Mouse (Mus musculus) liver, embryonic 12.5 days (tissue): Measurements from ENCODE around the gene Ptk7. TPM values are rescaled to one million over a fixed set of nuclear protein-coding genes. Genes with fewer than 3 reads are reported as not detected.

ENCODE experiments used
- ATAC-seq: fragments of 200-750 bp; cut with Nextera tagmentation; 2 replicates; pipeline ENCODE4 v1.8.0; 2017; ENCODE audit warnings: moderate number of reproducible peaks, mild to moderate bottlenecking, moderate library complexity
- H3K27ac ChIP-seq: fragments of 300-500 bp; sonication (generic); 2 replicates; pipeline ENCODE4 v1.5.1; 2016; ENCODE audit warnings: mild to moderate bottlenecking
- H3K27me3 ChIP-seq: fragments of 300-500 bp; sonication (generic); replicated peaks from 2 replicates; pipeline ENCODE4 v1.6.1; 2016; ENCODE audit warnings: mild to moderate bottlenecking, moderate library complexity
- H3K36me3 ChIP-seq: fragments of 300-500 bp; sonication (generic); 2 replicates; pipeline ENCODE4 v1.6.1; 2016; ENCODE audit warnings: mild to moderate bottlenecking, moderate library complexity
- H3K4me1 ChIP-seq: fragments of 300-500 bp; sonication (generic); 2 replicates; pipeline ENCODE4 v1.6.1; 2016
- H3K4me2 ChIP-seq: fragments of 300-500 bp; sonication (generic); 2 replicates; pipeline ENCODE4 v1.6.1; 2016; ENCODE audit warnings: mild to moderate bottlenecking, moderate library complexity
- H3K4me3 ChIP-seq: fragments of 300-500 bp; sonication (generic); 2 replicates; pipeline ENCODE4 v1.5.1; 2016; ENCODE audit warnings: mild to moderate bottlenecking, moderate library complexity
- H3K9ac ChIP-seq: fragments of 300-500 bp; sonication (generic); 2 replicates; pipeline ENCODE4 v1.6.1; 2016; ENCODE audit warnings: mild to moderate bottlenecking, moderate library complexity
- H3K9me3 ChIP-seq: fragments of 300-500 bp; sonication (generic); replicated peaks from 2 replicates; pipeline ENCODE4 v1.6.1; 2016; ENCODE audit warnings: mild to moderate bottlenecking, moderate library complexity
- WGBS: fragments of 180-500 bp; shearing (Covaris S2); methylation state at CpG from one replicate; pipeline ENCODE4 v1.1.7; 2016; ENCODE audit not compliant: insufficient replicate concordance; 5-methylcytosine and 5-hydroxymethylcytosine counted together
- polyA plus RNA-seq: library from polyadenylated mRNA; unstranded; fragments of >200 nt; fragmentation: Nextera tagmentation; extraction: Ambion mirVana; gene quantifications from 2 replicates; pipeline ENCODE4 v1.2.1, GENCODE M21; 2016

The Ptk7 gene
- polyA plus RNA-seq, 1 experiment from 2014 or later = 17.7 TPM

- Histone ChIP-seq H3K27me3 (peaks cover 4% of the 10 kb centered on the region; the same call in 1 of the 2 replicates), H3K4me2 (peak overlapping the region; percentile 95), H3K4me1 (peaks cover 52% of the 10 kb centered on the region), H3K9me3 (no peaks in the 10 kb centered on the region), H3K4me3 (peak overlapping the region; percentile 95), H3K27ac (peak overlapping the region; percentile 64; the same call in 1 of the 2 replicates), H3K36me3 (peaks cover 40% of the 10 kb centered on the region), H3K9ac (peak overlapping the region; percentile 32; the same call in 1 of the 2 replicates)
- no peak for ATAC-seq
- WGBS = 64% methylated on average over 11 of the region's 11 CpGs
These were observed 75.8 kb downstream of the Ptk7 start for GRCm38 (mm10) chr17:46553469-46553868.

GRCm38 (mm10) chr17:46552841-46553423, 76.4 kb downstream of the Ptk7 start:
- ATAC-seq = peak; percentile 22; the same call in 1 of the 2 replicates
- H3K4me3 ChIP-seq = peak overlapping the region; percentile 95
- H3K9ac ChIP-seq = peak overlapping the region; percentile 32; the same call in 1 of the 2 replicates
- no peaks in the 10 kb centered on the region for H3K9me3 ChIP-seq
- peak overlapping the region; percentile 95 for H3K4me2 ChIP-seq
- H3K27me3 ChIP-seq = peaks cover 8% of the 10 kb centered on the region
- H3K4me1 ChIP-seq = peaks cover 56% of the 10 kb centered on the region
- WGBS = 27% methylated on average over 24 of the region's 24 CpGs
- H3K36me3 ChIP-seq = peaks cover 46% of the 10 kb centered on the region
- peak overlapping the region; percentile 64 for H3K27ac ChIP-seq

GRCm38 (mm10) chr17:46552151-46552550, 77.2 kb downstream of the Ptk7 start:
- Histone ChIP-seq H3K4me3 (no peak overlapping the region), H3K4me1 (peaks cover 55% of the 10 kb centered on the region), H3K27me3 (peaks cover 16% of the 10 kb centered on the region), H3K27ac (no peak overlapping the region), H3K9ac (no peak overlapping the region), H3K9me3 (no peaks in the 10 kb centered on the region), H3K4me2 (no peak overlapping the region), H3K36me3 (peaks cover 49% of the 10 kb centered on the region)
- 81% methylated on average over 7 of the region's 7 CpGs for whole genome bisulfite sequencing
- no peak for ATAC-seq

GRCm38 (mm10) chr17:46551369-46551768, 77.9 kb downstream of the Ptk7 start:
- Histone ChIP-seq H3K36me3 (peaks cover 49% of the 10 kb centered on the region), H3K4me3 (no peak overlapping the region), H3K4me1 (peaks cover 54% of the 10 kb centered on the region), H3K27ac (no peak overlapping the region), H3K4me2 (no peak overlapping the region), H3K27me3 (peaks cover 24% of the 10 kb centered on the region), H3K9me3 (no peaks in the 10 kb centered on the region), H3K9ac (no peak overlapping the region)
- WGBS = 79% methylated on average over 6 of the region's 6 CpGs
- ATAC-seq = no peak

- peaks cover 49% of the 10 kb centered on the region for H3K36me3 ChIP-seq
- no peaks in the 10 kb centered on the region for H3K9me3 ChIP-seq
- WGBS = 85% methylated on average over 7 of the region's 7 CpGs
- ATAC-seq = no peak
- no peak overlapping the region for H3K4me3 ChIP-seq
- H3K27me3 ChIP-seq = peaks cover 28% of the 10 kb centered on the region
- no peak overlapping the region for H3K9ac ChIP-seq
- no peak overlapping the region for H3K4me2 ChIP-seq
- peaks cover 57% of the 10 kb centered on the region for H3K4me1 ChIP-seq
- no peak overlapping the region for H3K27ac ChIP-seq
These were observed 78.4 kb downstream of the Ptk7 start for GRCm38 (mm10) chr17:46550904-46551303.

GRCm38 (mm10) chr17:46549642-46550041, 79.7 kb downstream of the Ptk7 start:
- H3K4me3 ChIP-seq = no peak overlapping the region
- H3K9me3 ChIP-seq = no peaks in the 10 kb centered on the region
- H3K9ac ChIP-seq = no peak overlapping the region
- no peak overlapping the region for H3K27ac ChIP-seq
- H3K4me2 ChIP-seq = no peak overlapping the region
- 86% methylated on average over 9 of the region's 9 CpGs for WGBS
- H3K36me3 ChIP-seq = peaks cover 49% of the 10 kb centered on the region
- ATAC-seq = no peak
- H3K4me1 ChIP-seq = peaks cover 51% of the 10 kb centered on the region
- peaks cover 41% of the 10 kb centered on the region for H3K27me3 ChIP-seq

GRCm38 (mm10) chr17:46549193-46549592, 80.1 kb downstream of the Ptk7 start:
- Histone ChIP-seq H3K4me3 (no peak overlapping the region), H3K36me3 (peaks cover 49% of the 10 kb centered on the region), H3K4me2 (no peak overlapping the region), H3K9me3 (no peaks in the 10 kb centered on the region), H3K27me3 (peaks cover 46% of the 10 kb centered on the region), H3K9ac (no peak overlapping the region), H3K4me1 (peaks cover 47% of the 10 kb centered on the region), H3K27ac (no peak overlapping the region)
- WGBS = 47% methylated on average over 8 of the region's 8 CpGs
- no peak for ATAC-seq

GRCm38 (mm10) chr17:46548741-46549140, 80.6 kb downstream of the Ptk7 start:
- Histone ChIP-seq H3K9me3 (no peaks in the 10 kb centered on the region), H3K9ac (no peak overlapping the region), H3K4me2 (no peak overlapping the region), H3K4me1 (peaks cover 42% of the 10 kb centered on the region), H3K27ac (no peak overlapping the region), H3K36me3 (peaks cover 49% of the 10 kb centered on the region), H3K4me3 (no peak overlapping the region), H3K27me3 (peaks cover 50% of the 10 kb centered on the region)
- WGBS = 83% methylated on average over 11 of the region's 11 CpGs
- no peak for ATAC-seq

- H3K4me2 ChIP-seq = no peak overlapping the region
- H3K4me3 ChIP-seq = no peak overlapping the region
- H3K27ac ChIP-seq = no peak overlapping the region
- H3K27me3 ChIP-seq = peaks cover 57% of the 10 kb centered on the region
- peaks cover 34% of the 10 kb centered on the region for H3K4me1 ChIP-seq
- H3K9me3 ChIP-seq = no peaks in the 10 kb centered on the region
- 57% methylated on average over 3 of the region's 3 CpGs for WGBS
- H3K36me3 ChIP-seq = peaks cover 49% of the 10 kb centered on the region
- no peak overlapping the region for H3K9ac ChIP-seq
- no peak for ATAC-seq
These were observed 81.4 kb downstream of the Ptk7 start for GRCm38 (mm10) chr17:46547923-46548322.

- Histone ChIP-seq H3K4me3 (no peak overlapping the region), H3K4me1 (peaks cover 26% of the 10 kb centered on the region), H3K27me3 (peaks cover 59% of the 10 kb centered on the region), H3K9ac (no peak overlapping the region), H3K36me3 (peaks cover 43% of the 10 kb centered on the region), H3K4me2 (no peak overlapping the region), H3K9me3 (no peaks in the 10 kb centered on the region), H3K27ac (no peak overlapping the region)
- 26% methylated on average over 8 of the region's 8 CpGs for WGBS
- no peak for ATAC-seq
These were observed 82.3 kb downstream of the Ptk7 start for GRCm38 (mm10) chr17:46546995-46547394.

- no peak overlapping the region for H3K9ac ChIP-seq
These were observed 82.7 kb downstream of the Ptk7 start for GRCm38 (mm10) chr17:46546591-46546990.

GRCm38 (mm10) chr17:46545813-46546564, 83.3 kb downstream of the Ptk7 start, which contains the start of gene Cul9:
Cul9 (minus strand) TSS chr17:46546388.
- Histone ChIP-seq H3K27me3 (peaks cover 69% of the 10 kb centered on the region), H3K27ac (no peak within 1 kb of the TSS), H3K4me2 (peak within 1 kb of the TSS; percentile 69), H3K36me3 (peaks cover 33% of the 10 kb centered on the region), H3K9me3 (no peaks in the 10 kb centered on the region), H3K4me3 (peak within 1 kb of the TSS; percentile 46), H3K9ac (peak within 1 kb of the TSS; percentile 25; the same call in 1 of the 2 replicates), H3K4me1 (peaks cover 26% of the 10 kb centered on the region)
- 0 out of 2 replicates have a peak, but pooled peaks have one; percentile 23 for ATAC-seq
- WGBS = 7% methylated on average over 46 of the region's 49 CpGs

More at GRCm38 (mm10) chr17:46546591-46546990, 82.7 kb downstream of the Ptk7 start:
- no peak overlapping the region for H3K27ac ChIP-seq
- WGBS = 24% methylated on average over 7 of the region's 7 CpGs
- no peaks in the 10 kb centered on the region for H3K9me3 ChIP-seq
- peaks cover 63% of the 10 kb centered on the region for H3K27me3 ChIP-seq
- ATAC-seq = no peak
- H3K4me1 ChIP-seq = peaks cover 26% of the 10 kb centered on the region
- H3K36me3 ChIP-seq = peaks cover 39% of the 10 kb centered on the region
- peak overlapping the region; percentile 69 for H3K4me2 ChIP-seq
- H3K4me3 ChIP-seq = peak overlapping the region; percentile 46
